Mouse (Mus musculus) neutrophil, adult 59 days (primary cell): ENCODE results near the gene 9530053A07Rik. TPM values are rescaled to one million over a fixed set of nuclear protein-coding genes. Genes with fewer than 3 reads are reported as not detected.

Experiments used
- total RNA-seq, 2 experiments: library from RNA; stranded (reverse); gene quantifications; 1 replicate in 1 of 2; 2 replicates in 1 of 2; pipeline ENCODE4 v1.2.4; 2023

Gene 9530053A07Rik
- total RNA-seq, result not detected

GRCm38 (mm10) chr7:28129166-28129565, at the start of gene 9530053A07Rik:
Gene 9530053A07Rik, plus strand, starts transcription at chr7:28129466.

GRCm38 (mm10) chr7:28169489-28170422, 40.5 kb downstream of the 9530053A07Rik start, which contains the start of gene Fbl:
Gene Fbl, plus strand, starts transcription at chr7:28169710.

GRCm38 (mm10) chr7:28179228-28179627, 50.0 kb downstream of the 9530053A07Rik start, which contains the start of gene Dyrk1b:
Gene Dyrk1b, plus strand, starts transcription at chr7:28179469.

Other genes with a start within 250 kb of the 9530053A07Rik start
- 1 to 10 TPM; 1.9 to 3.4 TPM for gene Zfp974, start 200.0 kb upstream of the 9530053A07Rik start, total RNA-seq
- 1 to 10 TPM; 4.6 to 5.3 TPM for gene Zfp780b, start 150.3 kb upstream of the 9530053A07Rik start, total RNA-seq
- 1 to 10 TPM; 1.3 to 1.5 TPM for gene Zfp850, start 115.4 kb upstream of the 9530053A07Rik start, total RNA-seq
- 10 to 100 TPM; 64.9 to 84.1 TPM for gene Psmc4, start 79.4 kb upstream of the 9530053A07Rik start, total RNA-seq
- not detected for gene Fcgbp, start 58.2 kb upstream of the 9530053A07Rik start, total RNA-seq
- 10 to 100 TPM; 62.5 to 81.4 TPM for gene Fbl, start 40.2 kb downstream of the 9530053A07Rik start, total RNA-seq
- 10 to 100 TPM; 13.9 to 15.7 TPM for gene Dyrk1b, start 50.0 kb downstream of the 9530053A07Rik start, total RNA-seq
- 1 to 10 TPM; 1.4 to 1.8 TPM for gene Eid2, start 138.4 kb downstream of the 9530053A07Rik start, total RNA-seq
- 1 to 10 TPM; 4.3 to 5.0 TPM for gene Eid2b, start 148.3 kb downstream of the 9530053A07Rik start, total RNA-seq
- not detected for gene Selenov, start 161.7 kb downstream of the 9530053A07Rik start, total RNA-seq
- not detected for gene Dll3, start 172.8 kb downstream of the 9530053A07Rik start, total RNA-seq
- gene Timm50, start 182.6 kb downstream of the 9530053A07Rik start, total RNA-seq, result 10 to 100 TPM; 27.4 to 29.6 TPM
- gene Supt5, start 209.3 kb downstream of the 9530053A07Rik start, total RNA-seq, result 10 to 100 TPM; 70.9 to 78.0 TPM
- 1,000 to 10,000 TPM; 1,016 to 1,191 TPM for gene Rps16, start 221.2 kb downstream of the 9530053A07Rik start, total RNA-seq
- 10 to 100 TPM; 22.3 to 30.8 TPM for gene Plekhg2, start 243.1 kb downstream of the 9530053A07Rik start, total RNA-seq